Mouse (Mus musculus): ENCODE results near the gene Golga1.
"Not testable (repeated sequence)": the region's sequence is repeated elsewhere in the genome, so short reads cannot be mapped to it uniquely, and the experiment has no call there.

The Golga1 gene

GRCm38 (mm10) chr2:39065400-39065987, at the start of gene Golga1:
Golga1 (minus strand) TSS chr2:39065541.
- DNase-seq, result peak; percentile 88

- DNase-seq, result no peak
Observed at GRCm38 (mm10) chr2:39114093-39114492, 48.8 kb upstream of the Golga1 start.

- no peak for DNase-seq
Observed at GRCm38 (mm10) chr2:39110514-39110913, 45.2 kb upstream of the Golga1 start.

- DNase-seq, result not testable (repeated sequence)
Observed at GRCm38 (mm10) chr2:39109712-39110111, 44.4 kb upstream of the Golga1 start.

GRCm38 (mm10) chr2:39099951-39100350, 34.6 kb upstream of the Golga1 start:
- not testable (repeated sequence) for DNase-seq

- no peak for DNase-seq
Observed at GRCm38 (mm10) chr2:39097993-39098392, 32.7 kb upstream of the Golga1 start.

- DNase-seq, result no peak
Observed at GRCm38 (mm10) chr2:39091966-39092365, 26.6 kb upstream of the Golga1 start.

- no peak for DNase-seq
Observed at GRCm38 (mm10) chr2:39082706-39083105, 17.4 kb upstream of the Golga1 start.

GRCm38 (mm10) chr2:39070666-39071065, 5.3 kb upstream of the Golga1 start:
- no peak for DNase-seq

- no peak for DNase-seq
Observed at GRCm38 (mm10) chr2:39069096-39069495, 3.8 kb upstream of the Golga1 start.

GRCm38 (mm10) chr2:39064687-39065399, 498 bp downstream of the Golga1 start:
- DNase-seq, result no peak

- DNase-seq, result no peak
Observed at GRCm38 (mm10) chr2:39048515-39048914, 16.8 kb downstream of the Golga1 start.

- no peak for DNase-seq
Observed at GRCm38 (mm10) chr2:39040215-39040614, 25.1 kb downstream of the Golga1 start.

GRCm38 (mm10) chr2:39031611-39032010, 33.7 kb downstream of the Golga1 start:
- no peak for DNase-seq

GRCm38 (mm10) chr2:39020004-39020403, 45.3 kb downstream of the Golga1 start:
- no peak for DNase-seq

- no peak for DNase-seq
Observed at GRCm38 (mm10) chr2:39016581-39016980, 48.8 kb downstream of the Golga1 start.

- DNase-seq, result no peak
Observed at GRCm38 (mm10) chr2:39012768-39013279, 52.5 kb downstream of the Golga1 start.

- DNase-seq, result no peak
Observed at GRCm38 (mm10) chr2:39011971-39012370, 53.4 kb downstream of the Golga1 start.

- no peak for DNase-seq
Observed at GRCm38 (mm10) chr2:39011264-39011663, 54.1 kb downstream of the Golga1 start.

- not testable (repeated sequence) for DNase-seq
Observed at GRCm38 (mm10) chr2:39010144-39010543, 55.2 kb downstream of the Golga1 start.

GRCm38 (mm10) chr2:39008954-39009365, 56.4 kb downstream of the Golga1 start:
- DNase-seq, result peak; percentile 58 to 78

- no peak for DNase-seq
Observed at GRCm38 (mm10) chr2:39008350-39008851, 56.9 kb downstream of the Golga1 start.

- peak; percentile 87 to 90 for DNase-seq
Observed at GRCm38 (mm10) chr2:39007865-39008264, 57.5 kb downstream of the Golga1 start.

GRCm38 (mm10) chr2:39006149-39006730, 59.1 kb downstream of the Golga1 start:
- no peak for DNase-seq

All from thymus, adult 18-20 months (tissue).